Mouse (Mus musculus) forebrain, embryonic 11.5 days (tissue): Measurements from ENCODE around the gene Exoc3l4. TPM values are rescaled to one million over a fixed set of nuclear protein-coding genes. Genes with fewer than 3 reads are reported as not detected.

ENCODE experiments used
- ATAC-seq: fragments of 200-750 bp; cut with Nextera tagmentation; replicated peaks from 2 replicates; pipeline ENCODE4 v1.8.0; 2017; ENCODE audit warnings: moderate TSS enrichment; ENCODE audit not compliant: low FRiP score
- DNase-seq: peaks from one replicate; pipeline ENCODE4 v3.0.0-alpha.2; 2017; ENCODE audit warnings: low spot score
- H3K27ac ChIP-seq: fragments of 300-500 bp; sonication (generic); 2 replicates; pipeline ENCODE4 v1.5.1; 2014; ENCODE audit warnings: low read depth, low read length
- H3K27me3 ChIP-seq: fragments of 300-500 bp; sonication (generic); 2 replicates; pipeline ENCODE4 v1.6.1; 2014; ENCODE audit warnings: mild to moderate bottlenecking, low read length, mixed read lengths; ENCODE audit not compliant: control insufficient read depth, insufficient read depth
- H3K36me3 ChIP-seq: fragments of 300-500 bp; sonication (generic); 2 replicates; pipeline ENCODE4 v1.6.1; 2014; ENCODE audit warnings: mild to moderate bottlenecking, low read length, moderate library complexity, mixed read lengths; ENCODE audit not compliant: control insufficient read depth, insufficient read depth
- H3K4me1 ChIP-seq: fragments of 300-500 bp; sonication (generic); replicated peaks from 2 replicates; pipeline ENCODE4 v1.6.1; 2014; ENCODE audit warnings: low read length, mixed read lengths; ENCODE audit not compliant: control insufficient read depth, insufficient read depth
- H3K4me2 ChIP-seq: fragments of 300-500 bp; sonication (generic); 2 replicates; pipeline ENCODE4 v1.6.1; 2014; ENCODE audit warnings: low read depth, mild to moderate bottlenecking, low read length, moderate library complexity, mixed read lengths; ENCODE audit not compliant: severe bottlenecking
- H3K4me3 ChIP-seq: fragments of 300-500 bp; sonication (generic); 2 replicates; pipeline ENCODE4 v1.5.1; 2014; ENCODE audit warnings: low read depth, low read length
- H3K9ac ChIP-seq: fragments of 300-500 bp; sonication (generic); 2 replicates; pipeline ENCODE4 v1.6.1; 2014; ENCODE audit warnings: low read length
- H3K9me3 ChIP-seq: fragments of 300-500 bp; sonication (generic); 2 replicates; pipeline ENCODE4 v1.6.1; 2016; ENCODE audit warnings: low read length, mixed read lengths; ENCODE audit not compliant: control insufficient read depth
- WGBS: fragments of 180-500 bp; shearing (Covaris S2); extraction: QIAGEN DNeasy Blood & Tissue Kit; methylation state at CpG from one replicate; pipeline ENCODE4 v1.1.7; 2014; 5-methylcytosine and 5-hydroxymethylcytosine counted together
- polyA plus RNA-seq: library from polyadenylated mRNA; unstranded; fragments of >200 nt; fragmentation: Nextera tagmentation; extraction: Ambion mirVana; gene quantifications from 2 replicates; pipeline ENCODE4 v1.2.1, GENCODE M21; 2014

Exoc3l4 gene
- polyA plus RNA-seq, 1 experiment from 2014 or later: 3.3 TPM

DNA sequence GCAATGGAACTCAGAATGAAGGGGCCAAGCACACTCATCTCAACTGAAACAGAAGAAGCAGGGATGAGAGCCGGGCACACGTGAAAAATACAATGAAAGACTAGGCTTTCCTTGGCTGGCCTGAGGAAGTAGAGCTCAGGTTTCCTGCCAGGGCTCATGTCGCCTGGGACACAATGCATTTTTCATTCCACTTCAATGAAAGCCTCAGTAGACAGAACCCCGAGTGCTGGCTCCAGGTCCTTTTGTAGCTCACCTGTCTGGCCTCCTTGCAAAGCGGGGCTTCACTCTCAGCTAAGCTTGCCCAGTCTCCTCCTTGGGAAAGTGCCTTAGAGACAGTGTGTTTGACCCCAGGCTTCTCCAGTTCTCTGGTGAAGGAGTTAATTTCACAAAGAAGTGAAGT is 62.1 kb downstream of the Exoc3l4 start:
- Histone ChIP-seq H3K9me3 (no peaks in the 10 kb centered on the region), H3K4me3 (no peak overlapping the region), H3K9ac (no peak overlapping the region), H3K4me2 (no peak overlapping the region), H3K27me3 (peaks cover under 1% of the 10 kb centered on the region; the same call in 1 of the 2 replicates), H3K27ac (no peak overlapping the region), H3K36me3 (no peaks in the 10 kb centered on the region), H3K4me1 (no peaks in the 10 kb centered on the region)
- ATAC-seq: no peak
- no peak for DNase-seq
- 56% methylated on average over 5 of the region's 5 CpGs for WGBS

DNA sequence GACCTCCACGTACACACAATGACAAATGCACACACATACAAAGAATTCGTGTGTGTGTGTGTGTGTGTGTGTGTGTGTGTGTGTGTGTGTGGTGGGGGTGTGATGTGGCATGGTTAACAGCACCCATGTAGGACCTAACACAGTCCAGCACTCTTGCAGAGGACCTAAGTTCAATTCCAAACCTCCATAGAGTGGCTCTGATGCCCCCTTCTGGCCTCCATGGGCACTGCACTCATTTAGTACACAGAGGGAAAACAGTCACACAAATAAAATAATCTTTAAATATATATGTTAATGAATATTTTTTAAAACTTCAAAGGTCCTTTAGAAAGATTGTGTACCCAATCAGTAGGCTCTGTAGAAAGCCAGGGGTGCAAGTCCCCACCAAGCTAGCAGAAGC is 63.1 kb downstream of the Exoc3l4 start:
- H3K4me2 ChIP-seq: no peak overlapping the region
- peaks cover 1% of the 10 kb centered on the region for H3K4me1 ChIP-seq
- no peak overlapping the region for H3K9ac ChIP-seq
- ATAC-seq (no peak), DNase-seq (no peak)
- no peaks in the 10 kb centered on the region for H3K9me3 ChIP-seq
- 66% methylated on average over 2 of the region's 2 CpGs for WGBS
- peaks cover 10% of the 10 kb centered on the region for H3K27me3 ChIP-seq
- no peak overlapping the region for H3K27ac ChIP-seq
- no peaks in the 10 kb centered on the region for H3K36me3 ChIP-seq
- no peak overlapping the region for H3K4me3 ChIP-seq

Other genes starting within 250 kb of the Exoc3l4 start
- not detected in 2 replicates for gene 4930595D18Rik, start 232.5 kb upstream of the Exoc3l4 start, polyA plus RNA-seq
- gene Amn, start 145.9 kb upstream of the Exoc3l4 start, polyA plus RNA-seq: 0.45 TPM in 1 of 2 replicates, not detected in the other
- gene Cdc42bpb, start 39.3 kb upstream of the Exoc3l4 start, polyA plus RNA-seq: 42.7 and 44.0 TPM in 2 replicates
- not detected in 2 replicates for gene Lbhd2, start 10.2 kb upstream of the Exoc3l4 start, polyA plus RNA-seq
- 1.5 and 2.0 TPM in 2 replicates for gene Tnfaip2, start 25.5 kb downstream of the Exoc3l4 start, polyA plus RNA-seq
- 4.7 and 5.0 TPM in 2 replicates for gene Gm266, start 68.8 kb downstream of the Exoc3l4 start, polyA plus RNA-seq
- gene Eif5, start 121.0 kb downstream of the Exoc3l4 start, polyA plus RNA-seq: 673 and 736 TPM in 2 replicates
- 69.1 and 81.1 TPM in 2 replicates for gene Mark3, start 157.5 kb downstream of the Exoc3l4 start, polyA plus RNA-seq